Mouse (Mus musculus): ENCODE measurements at regions not wholly inside any gene's neighbourhood (a gene's known extent, or its start where the extent isn't known, plus 50 kb on each side); places are given as distances from the start of the nearest gene placed in this dataset.

GRCm38 (mm10) chr13:71459022-71459536 is 504.4 kb downstream of the Irx1 start:
- in situ Hi-C loops (cut with MboI; ENCODE audit: low pct_ligation_motif_present, low pct_unique_long_range_greater_than_20kb, low sequenced_read_pairs): loop anchor here (25.0 kb wide), 1 partner anchor 1578 kb away; no protein-coding TSS in a partner anchor
- dilution Hi-C loops (cut with MboI; ENCODE audit: extremely low pct_ligation_motif_present, extremely low pct_unique_long_range_greater_than_20kb, low sequenced_read_pairs): no loop called here

GRCm38 (mm10) chr13:71458061-71458935 is 505.2 kb downstream of the Irx1 start:
- peak; percentile 45 for DNase-seq (ENCODE audit: extremely low read depth)
- dilution Hi-C loops (cut with MboI; ENCODE audit: extremely low pct_ligation_motif_present, extremely low pct_unique_long_range_greater_than_20kb, low sequenced_read_pairs): no loop called here

More at GRCm38 (mm10) chr13:71459022-71459536, 504.4 kb downstream of the Irx1 start:
- no peak overlapping the region for H3K4me2 ChIP-seq (ENCODE audit: insufficient read depth, low read depth, poor library complexity, severe bottlenecking)
- H3K27me3 ChIP-seq (replicated peaks): no peaks in the 10 kb centered on the region
- peaks cover 4 to 25% of the 10 kb centered on the region in 2 experiments; a peak in 3 of 4 replicates for H3K4me1 ChIP-seq (ENCODE audit: control insufficient read depth in 1 of 2, insufficient read depth in 2 of 2)
- H3K79me2 ChIP-seq (replicated peaks; ENCODE audit: control insufficient read depth, extremely low read depth, insufficient read depth, poor library complexity, severe bottlenecking): no peaks in the 10 kb centered on the region
- H3K9me3 ChIP-seq (replicated peaks; ENCODE audit: low read length): no peaks in the 10 kb centered on the region
- TF ChIP-seq MEF2A (IDR thresholded peaks at IDR 0.05; ENCODE audit: borderline replicate concordance, low read depth, low read length): no peak
- TF ChIP-seq MYC (IDR thresholded peaks at IDR 0.05; ENCODE audit: low read depth, low read length): no peak
- TF ChIP-seq E2F4 (IDR thresholded peaks at IDR 0.05; ENCODE audit: insufficient replicate concordance, low read depth, low read length): no peak
- no peak for TF ChIP-seq ZNF384 (IDR thresholded peaks at IDR 0.05; ENCODE audit: low read depth, low read length)
- no peak for TF ChIP-seq ETS1 (conservative IDR thresholded peaks at IDR 0.05; ENCODE audit: low read depth, low read length)
- TF ChIP-seq CHD1 (IDR thresholded peaks at IDR 0.05; ENCODE audit: low read depth, low read length): no peak
- TF ChIP-seq RAD21 (IDR thresholded peaks at IDR 0.05; ENCODE audit: low read depth, low read length): no peak
- no peak for TF ChIP-seq POLR2A (IDR thresholded peaks at IDR 0.05; ENCODE audit: low read depth, low read length)
- TF ChIP-seq TBP (conservative IDR thresholded peaks at IDR 0.05; ENCODE audit: low read depth, low read length): no peak
- no peak for TF ChIP-seq RCOR1 (conservative IDR thresholded peaks at IDR 0.05; ENCODE audit: low read depth, low read length)
- no peak for TF ChIP-seq BHLHE40 (IDR thresholded peaks at IDR 0.05; ENCODE audit: low read depth, low read length)
- no peak for TF ChIP-seq EP300 (IDR thresholded peaks at IDR 0.05; ENCODE audit: low read length)
- no peak for TF ChIP-seq PAX5 (IDR thresholded peaks at IDR 0.05; ENCODE audit: low read length)
- no peak for TF ChIP-seq UBTF (IDR thresholded peaks at IDR 0.05; ENCODE audit: low read depth, low read length)
- H3K36me3 ChIP-seq (replicated peaks in 1 of 2; ENCODE audit: control insufficient read depth in 1 of 2, insufficient read depth in 1 of 2, low read length in 1 of 2): no peaks in the 10 kb centered on the region
- no peak overlapping the region for H3K4me3 ChIP-seq (replicated peaks in 1 of 3; ENCODE audit: low read depth in 2 of 3, low read length in 2 of 3, poor library complexity in 1 of 3)
- no peak overlapping the region for H3K9ac ChIP-seq (ENCODE audit: insufficient read depth, low read depth)
- no peak for DNase-seq (ENCODE audit: extremely low read depth)
- no peak overlapping the region for H3K27ac ChIP-seq (ENCODE audit: insufficient read depth, low read depth)

More at GRCm38 (mm10) chr13:71458061-71458935, 505.2 kb downstream of the Irx1 start:
- Histone ChIP-seq H3K9me3 (replicated peaks; ENCODE audit: low read length) (no peaks in the 10 kb centered on the region), H3K36me3 (replicated peaks in 1 of 2; ENCODE audit: control insufficient read depth in 1 of 2, insufficient read depth in 1 of 2, low read length in 1 of 2) (no peaks in the 10 kb centered on the region), H3K4me1 (ENCODE audit: control insufficient read depth in 1 of 2, insufficient read depth in 2 of 2) (peaks cover 4 to 25% of the 10 kb centered on the region in 2 experiments; a peak in 3 of 4 replicates), H3K27me3 (replicated peaks) (no peaks in the 10 kb centered on the region), H3K4me3 (replicated peaks in 1 of 3; ENCODE audit: low read depth in 2 of 3, low read length in 2 of 3, poor library complexity in 1 of 3) (peak overlapping the region in 2 of 3 experiments; percentile 20 to 35), H3K9ac (ENCODE audit: insufficient read depth, low read depth) (no peak overlapping the region), H3K4me2 (ENCODE audit: insufficient read depth, low read depth, poor library complexity, severe bottlenecking) (peak overlapping the region; percentile 44; the same call in 1 of the 2 replicates), H3K79me2 (replicated peaks; ENCODE audit: control insufficient read depth, extremely low read depth, insufficient read depth, poor library complexity, severe bottlenecking) (no peaks in the 10 kb centered on the region), H3K27ac (ENCODE audit: insufficient read depth, low read depth) (no peak overlapping the region)
- in situ Hi-C loops (cut with MboI; ENCODE audit: low pct_ligation_motif_present, low pct_unique_long_range_greater_than_20kb, low sequenced_read_pairs): loop anchor here (25.0 kb wide), 1 partner anchor 1579 kb away; no protein-coding TSS in a partner anchor
- no peak; the same call in 1 of the 2 replicates for TF ChIP-seq NELFE (IDR thresholded peaks at IDR 0.05; ENCODE audit: low read depth, low read length)
- peak; percentile 37 for TF ChIP-seq ZC3H11A (IDR thresholded peaks at IDR 0.05; ENCODE audit: low read depth, low read length)
- peak; percentile 70 to 84 for TF ChIP-seq CTCF (conservative IDR thresholded peaks at IDR 0.05 in 1 of 2, IDR thresholded peaks at IDR 0.05 in 1 of 2; ENCODE audit: low read depth in 2 of 2, low read length in 2 of 2)
- peak; percentile 76 for TF ChIP-seq SMC3 (IDR thresholded peaks at IDR 0.05; ENCODE audit: low read depth, low read length)
- TF ChIP-seq RAD21 (IDR thresholded peaks at IDR 0.05; ENCODE audit: low read depth, low read length): peak; percentile 92
- no peak for TF ChIP-seq MYC (IDR thresholded peaks at IDR 0.05; ENCODE audit: low read depth, low read length)
- peak; percentile 35; the same call in 1 of the 2 replicates for TF ChIP-seq NRF1 (IDR thresholded peaks at IDR 0.05; ENCODE audit: low read depth, low read length)
- no peak for TF ChIP-seq JUN (IDR thresholded peaks at IDR 0.05; ENCODE audit: insufficient read depth, low read depth, low read length)
- no peak for TF ChIP-seq E2F4 (IDR thresholded peaks at IDR 0.05; ENCODE audit: insufficient replicate concordance, low read depth, low read length)
- peak; percentile 38; the same call in 1 of the 2 replicates for TF ChIP-seq IRF4 (IDR thresholded peaks at IDR 0.05; ENCODE audit: low read depth, low read length)
- 0 out of 2 replicates have a peak, but pooled peaks have one; percentile 28 for TF ChIP-seq TCF12 (IDR thresholded peaks at IDR 0.05; ENCODE audit: low read depth, low read length)
- peak; percentile 49; the same call in 1 of the 2 replicates for TF ChIP-seq MAX (IDR thresholded peaks at IDR 0.05; ENCODE audit: low read length)
- no peak for TF ChIP-seq JUND (conservative IDR thresholded peaks at IDR 0.05; ENCODE audit: low read depth, low read length)
- TF ChIP-seq CHD1 (IDR thresholded peaks at IDR 0.05; ENCODE audit: low read depth, low read length): no peak

Measured in CH12.LX (cell line).